Mouse (Mus musculus): Measurements from ENCODE around the gene Gm973.

DNA sequence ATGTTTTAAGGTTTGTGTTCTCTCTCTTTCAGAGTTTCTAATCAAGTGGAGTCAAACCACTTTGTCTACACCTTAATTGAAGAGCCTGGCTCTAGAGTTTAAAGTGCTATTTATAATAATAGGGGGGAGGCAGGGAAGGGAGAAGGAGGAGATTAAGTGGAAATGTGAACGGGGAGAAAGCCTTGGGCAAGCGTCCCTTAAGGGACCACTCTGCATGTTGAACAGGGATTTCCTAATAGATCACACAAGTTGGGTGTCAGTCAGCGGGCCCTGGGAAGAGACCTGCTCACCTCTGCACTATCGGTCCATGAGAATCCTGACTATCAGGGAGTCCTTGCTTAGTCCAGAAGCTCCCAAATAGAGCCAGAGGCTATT lies 42.9 kb upstream of the Gm973 start:
- TF ChIP-seq CTCF (conservative IDR thresholded peaks at IDR 0.05; ENCODE audit: insufficient read depth, insufficient read length, low read depth, low read length), result no peak
- TF ChIP-seq POLR2A (IDR thresholded peaks at IDR 0.05; ENCODE audit: low read depth, low read length), result no peak
